Mouse (Mus musculus): ENCODE measurements around the gene Tmem243.

The Tmem243 gene

DNA sequence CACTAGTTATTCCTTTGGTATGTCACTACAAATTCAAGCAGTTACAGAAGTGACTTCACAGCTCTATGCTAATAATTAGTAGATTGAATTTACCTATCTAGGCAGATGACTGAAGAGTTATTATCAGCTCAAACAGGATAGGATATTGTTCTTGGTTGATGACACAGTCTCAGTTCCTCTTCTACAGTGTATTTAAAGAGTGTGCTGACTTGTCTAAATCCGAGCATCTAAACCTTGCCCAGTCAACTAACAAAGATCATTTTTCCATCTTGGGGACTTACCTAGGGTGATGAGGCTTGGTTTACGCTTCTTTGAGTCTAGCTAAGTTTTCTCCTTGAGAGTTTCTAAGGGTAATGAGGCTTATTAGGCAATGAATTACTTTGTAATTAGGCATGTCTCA, 72.8 kb downstream of the Tmem243 start:
- no peak for DNase-seq (ENCODE audit: low read depth, low spot score)

GRCm38 (mm10) chr5:9186467-9186866, 86.0 kb downstream of the Tmem243 start:
- no peak for DNase-seq (ENCODE audit: low read depth, low spot score)
